Mouse (Mus musculus): ENCODE data around the gene Camta2. TPM values are rescaled to one million over a fixed set of nuclear protein-coding genes. Genes with fewer than 3 reads are reported as not detected.

The Camta2 gene
- total RNA-seq, 1 experiment = 3.9 TPM

- Histone ChIP-seq H3K4me1 (ENCODE audit: control insufficient read depth in 2 of 2, insufficient read depth in 2 of 2, low read length in 2 of 2, poor library complexity in 1 of 2) (no peaks in the 10 kb centered on the region), H3K4me3 (ENCODE audit: insufficient read depth in 1 of 2, low read depth in 1 of 2, low read length in 2 of 2, poor library complexity in 1 of 2, severe bottlenecking in 1 of 2) (no peak overlapping the region), H3K36me3 (ENCODE audit: control insufficient read depth, insufficient read depth, low read length, poor library complexity, severe bottlenecking) (peaks cover 32% of the 10 kb centered on the region), H3K9me3 (ENCODE audit: control insufficient read depth, insufficient read depth, low read depth, low read length) (no peaks in the 10 kb centered on the region), H3K27ac (ENCODE audit: insufficient read depth, low read depth, low read length, poor library complexity, severe bottlenecking) (no peak overlapping the region), H3K9ac (ENCODE audit: insufficient read depth, low read depth, low read length, poor library complexity, severe bottlenecking) (no peak overlapping the region)
- no peak for DNase-seq (ENCODE audit: low read depth, low spot score)
- in situ Hi-C loops (cut with MboI; ENCODE audit: low sequenced_read_pairs in 2 of 2, unreplicated experiment in 2 of 2) = no loop called here
- no peak for TF ChIP-seq CHD2 (IDR thresholded peaks at IDR 0.05; ENCODE audit: low read depth, low read length)
- no peak for TF ChIP-seq ZNF384 (IDR thresholded peaks at IDR 0.05; ENCODE audit: low read depth, low read length)
- no peak for TF ChIP-seq MAFK (IDR thresholded peaks at IDR 0.05; ENCODE audit: insufficient read depth, low read depth, low read length)
- no peak for TF ChIP-seq ZC3H11A (IDR thresholded peaks at IDR 0.05; ENCODE audit: borderline replicate concordance, low read depth, low read length)
- TF ChIP-seq HCFC1 (IDR thresholded peaks at IDR 0.05; ENCODE audit: borderline replicate concordance, insufficient read depth, low read length) = no peak
Observed at GRCm38 (mm10) chr11:70718481-70718880, 30.6 kb upstream of the Camta2 start.

GRCm38 (mm10) chr11:70715832-70716231 is 27.9 kb upstream of the Camta2 start:
- in situ Hi-C loops (cut with MboI; ENCODE audit: low sequenced_read_pairs in 2 of 2, unreplicated experiment in 2 of 2) = no loop called here
- Histone ChIP-seq H3K27ac (ENCODE audit: insufficient read depth, low read depth, low read length, poor library complexity, severe bottlenecking) (no peak overlapping the region), H3K9me3 (ENCODE audit: control insufficient read depth, insufficient read depth, low read depth, low read length) (no peaks in the 10 kb centered on the region), H3K4me3 (ENCODE audit: insufficient read depth in 1 of 2, low read depth in 1 of 2, low read length in 2 of 2, poor library complexity in 1 of 2, severe bottlenecking in 1 of 2) (no peak overlapping the region), H3K4me1 (ENCODE audit: control insufficient read depth in 2 of 2, insufficient read depth in 2 of 2, low read length in 2 of 2, poor library complexity in 1 of 2) (no peaks in the 10 kb centered on the region), H3K9ac (ENCODE audit: insufficient read depth, low read depth, low read length, poor library complexity, severe bottlenecking) (no peak overlapping the region), H3K36me3 (ENCODE audit: control insufficient read depth, insufficient read depth, low read length, poor library complexity, severe bottlenecking) (peaks cover 33% of the 10 kb centered on the region)
- TF ChIP-seq HCFC1 (IDR thresholded peaks at IDR 0.05; ENCODE audit: borderline replicate concordance, insufficient read depth, low read length) (no peak), ZNF384 (IDR thresholded peaks at IDR 0.05; ENCODE audit: low read depth, low read length) (no peak), ZC3H11A (IDR thresholded peaks at IDR 0.05; ENCODE audit: borderline replicate concordance, low read depth, low read length) (no peak), MAFK (IDR thresholded peaks at IDR 0.05; ENCODE audit: insufficient read depth, low read depth, low read length) (no peak), CHD2 (IDR thresholded peaks at IDR 0.05; ENCODE audit: low read depth, low read length) (no peak)
- no peak for DNase-seq (ENCODE audit: low read depth, low spot score)

GRCm38 (mm10) chr11:70713222-70713621 is 25.3 kb upstream of the Camta2 start:
- in situ Hi-C loops (cut with MboI; ENCODE audit: low sequenced_read_pairs in 2 of 2, unreplicated experiment in 2 of 2) = no loop called here
- peaks cover 35% of the 10 kb centered on the region for H3K36me3 ChIP-seq (ENCODE audit: control insufficient read depth, insufficient read depth, low read length, poor library complexity, severe bottlenecking)
- DNase-seq (ENCODE audit: low read depth, low spot score) = no peak
- H3K4me1 ChIP-seq (ENCODE audit: control insufficient read depth in 2 of 2, insufficient read depth in 2 of 2, low read length in 2 of 2, poor library complexity in 1 of 2) = no peaks in the 10 kb centered on the region
- no peak overlapping the region for H3K4me3 ChIP-seq (ENCODE audit: insufficient read depth in 1 of 2, low read depth in 1 of 2, low read length in 2 of 2, poor library complexity in 1 of 2, severe bottlenecking in 1 of 2)
- no peak overlapping the region for H3K9ac ChIP-seq (ENCODE audit: insufficient read depth, low read depth, low read length, poor library complexity, severe bottlenecking)
- H3K9me3 ChIP-seq (ENCODE audit: control insufficient read depth, insufficient read depth, low read depth, low read length) = no peaks in the 10 kb centered on the region
- no peak overlapping the region for H3K27ac ChIP-seq (ENCODE audit: insufficient read depth, low read depth, low read length, poor library complexity, severe bottlenecking)
- TF ChIP-seq ZC3H11A (IDR thresholded peaks at IDR 0.05; ENCODE audit: borderline replicate concordance, low read depth, low read length) (no peak), CHD2 (IDR thresholded peaks at IDR 0.05; ENCODE audit: low read depth, low read length) (no peak)

DNA sequence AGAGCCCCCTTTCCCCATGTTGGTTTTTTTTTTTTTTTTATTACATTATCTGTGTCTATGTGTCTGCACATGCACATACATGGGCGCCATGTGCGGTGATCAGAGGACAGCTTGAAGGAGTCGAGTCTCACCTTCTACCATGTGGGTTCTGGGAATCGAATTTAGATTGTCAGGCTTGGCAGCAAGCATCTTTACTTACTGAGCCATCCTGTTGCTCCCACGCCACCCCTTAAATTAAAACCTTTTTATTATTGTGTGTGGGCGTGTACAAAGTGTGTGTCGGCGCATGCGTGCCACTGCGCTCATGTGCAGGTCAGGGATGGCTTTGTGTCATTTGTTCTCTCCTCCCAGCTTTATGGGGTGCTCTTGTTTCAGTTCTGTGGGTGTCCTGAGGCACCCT is 23.1 kb upstream of the Camta2 start:
- no peak overlapping the region for H3K4me3 ChIP-seq (ENCODE audit: insufficient read depth in 1 of 2, low read depth in 1 of 2, low read length in 2 of 2, poor library complexity in 1 of 2, severe bottlenecking in 1 of 2)
- H3K27ac ChIP-seq (ENCODE audit: insufficient read depth, low read depth, low read length, poor library complexity, severe bottlenecking) = no peak overlapping the region
- TF ChIP-seq ZNF384 (IDR thresholded peaks at IDR 0.05; ENCODE audit: low read depth, low read length) (no peak), MAFK (IDR thresholded peaks at IDR 0.05; ENCODE audit: insufficient read depth, low read depth, low read length) (no peak), CHD2 (IDR thresholded peaks at IDR 0.05; ENCODE audit: low read depth, low read length) (no peak), ZC3H11A (IDR thresholded peaks at IDR 0.05; ENCODE audit: borderline replicate concordance, low read depth, low read length) (no peak), HCFC1 (IDR thresholded peaks at IDR 0.05; ENCODE audit: borderline replicate concordance, insufficient read depth, low read length) (no peak)
- no peaks in the 10 kb centered on the region for H3K4me1 ChIP-seq (ENCODE audit: control insufficient read depth in 2 of 2, insufficient read depth in 2 of 2, low read length in 2 of 2, poor library complexity in 1 of 2)
- peaks cover 40% of the 10 kb centered on the region for H3K36me3 ChIP-seq (ENCODE audit: control insufficient read depth, insufficient read depth, low read length, poor library complexity, severe bottlenecking)
- DNase-seq (ENCODE audit: low read depth, low spot score) = no peak
- in situ Hi-C loops (cut with MboI; ENCODE audit: low sequenced_read_pairs in 2 of 2, unreplicated experiment in 2 of 2) = no loop called here
- H3K9ac ChIP-seq (ENCODE audit: insufficient read depth, low read depth, low read length, poor library complexity, severe bottlenecking) = no peak overlapping the region
- H3K9me3 ChIP-seq (ENCODE audit: control insufficient read depth, insufficient read depth, low read depth, low read length) = no peaks in the 10 kb centered on the region

DNA sequence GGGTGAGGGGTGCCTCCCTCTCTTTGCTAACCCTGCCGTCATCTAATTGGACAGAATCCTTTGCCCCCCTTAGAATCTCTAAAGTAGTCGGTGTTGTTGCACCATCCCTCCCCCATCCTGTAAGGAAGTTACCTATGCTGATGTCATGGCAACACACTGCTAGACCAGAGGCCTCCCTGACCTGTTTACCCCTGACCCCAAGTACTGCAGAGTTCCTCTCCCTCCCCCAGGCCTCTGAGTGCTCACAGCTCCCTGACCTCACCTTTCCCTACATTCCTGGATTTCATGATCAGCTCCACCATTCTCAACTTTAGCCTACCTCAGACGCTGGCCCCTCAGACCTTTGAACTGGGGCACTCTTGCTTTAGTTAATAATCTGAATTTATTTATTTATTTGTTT is 18.2 kb upstream of the Camta2 start:
- in situ Hi-C loops (cut with MboI; ENCODE audit: low sequenced_read_pairs in 2 of 2, unreplicated experiment in 2 of 2) = no loop called here
- peaks cover 50% of the 10 kb centered on the region for H3K36me3 ChIP-seq (ENCODE audit: control insufficient read depth, insufficient read depth, low read length, poor library complexity, severe bottlenecking)
- no peak overlapping the region for H3K27ac ChIP-seq (ENCODE audit: insufficient read depth, low read depth, low read length, poor library complexity, severe bottlenecking)
- H3K9ac ChIP-seq (ENCODE audit: insufficient read depth, low read depth, low read length, poor library complexity, severe bottlenecking) = no peak overlapping the region
- H3K9me3 ChIP-seq (ENCODE audit: control insufficient read depth, insufficient read depth, low read depth, low read length) = no peaks in the 10 kb centered on the region
- H3K4me3 ChIP-seq (ENCODE audit: insufficient read depth in 1 of 2, low read depth in 1 of 2, low read length in 2 of 2, poor library complexity in 1 of 2, severe bottlenecking in 1 of 2) = no peak overlapping the region
- no peak for TF ChIP-seq HCFC1 (IDR thresholded peaks at IDR 0.05; ENCODE audit: borderline replicate concordance, insufficient read depth, low read length)
- no peak for TF ChIP-seq ZC3H11A (IDR thresholded peaks at IDR 0.05; ENCODE audit: borderline replicate concordance, low read depth, low read length)
- TF ChIP-seq ZNF384 (IDR thresholded peaks at IDR 0.05; ENCODE audit: low read depth, low read length) = no peak
- TF ChIP-seq MAFK (IDR thresholded peaks at IDR 0.05; ENCODE audit: insufficient read depth, low read depth, low read length) = no peak
- TF ChIP-seq CHD2 (IDR thresholded peaks at IDR 0.05; ENCODE audit: low read depth, low read length) = no peak
- H3K4me1 ChIP-seq (ENCODE audit: control insufficient read depth in 2 of 2, insufficient read depth in 2 of 2, low read length in 2 of 2, poor library complexity in 1 of 2) = peaks cover 0 to 14% of the 10 kb centered on the region in 2 experiments; a peak in 2 of 4 replicates
- no peak for DNase-seq (ENCODE audit: low read depth, low spot score)
